Mouse (Mus musculus): ENCODE measurements at regions not wholly inside any gene's neighbourhood (a gene's known extent, or its start where the extent isn't known, plus 50 kb on each side); places are given as distances from the start of the nearest gene placed in this dataset.
"Not testable (repeated sequence)": the region's sequence is repeated elsewhere in the genome, so short reads cannot be mapped to it uniquely, and the experiment has no call there.

DNA sequence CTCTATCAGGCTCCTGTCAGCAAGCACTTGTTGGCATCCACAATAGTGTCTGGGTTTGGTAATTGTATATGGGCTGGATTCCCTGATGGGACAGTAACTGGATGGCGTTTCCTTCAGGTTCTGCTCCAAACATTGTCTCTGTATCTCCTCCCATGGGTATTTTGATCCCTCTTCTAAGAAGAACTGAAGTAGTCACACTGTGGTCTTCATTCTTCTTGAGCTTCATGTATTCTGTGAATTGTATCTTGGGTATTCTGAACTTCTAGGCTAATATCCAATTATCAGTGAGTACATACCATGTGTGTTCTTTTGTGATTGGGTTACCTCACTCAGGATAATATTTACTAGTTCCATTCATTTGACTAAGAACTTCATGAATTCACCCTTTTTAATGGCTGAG is 119.2 kb upstream of the Gm21119 start:
- not testable (repeated sequence) for DNase-seq (ENCODE audit: low read depth, low spot score)

GRCm38 (mm10) chr8:20513920-20514319 is 100.8 kb upstream of the Gm21119 start:
- peak; percentile 3 for DNase-seq (ENCODE audit: low read depth, low spot score)

- DNase-seq (ENCODE audit: low read depth, low spot score) = not testable (repeated sequence)
Measured at GRCm38 (mm10) chr8:20516324-20516830, 98.3 kb upstream of the Gm21119 start.

- not testable (repeated sequence) for DNase-seq (ENCODE audit: low read depth, low spot score)
Measured at GRCm38 (mm10) chr8:20517551-20517950, 97.2 kb upstream of the Gm21119 start.

DNA sequence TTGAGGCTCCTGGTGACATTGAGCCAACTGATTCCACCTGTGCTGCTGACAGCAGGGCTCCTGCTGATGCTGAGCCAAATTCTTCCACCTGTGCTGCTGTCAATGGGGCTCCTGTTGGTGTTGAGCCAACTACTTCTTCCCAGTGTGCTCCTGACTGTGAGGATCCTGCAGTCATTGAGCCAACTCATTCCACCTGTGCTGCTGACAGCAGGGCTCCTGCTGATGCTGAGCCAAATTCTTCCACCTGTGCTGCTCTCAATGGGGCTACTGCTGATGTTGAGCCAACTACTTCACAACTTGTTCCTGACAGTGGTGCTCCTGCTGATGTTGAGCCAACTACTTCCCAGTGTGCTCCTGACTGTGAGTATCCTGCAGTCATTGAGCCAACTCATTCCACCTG is 90.2 kb upstream of the Gm21119 start:
- peak; percentile 0 for DNase-seq (ENCODE audit: low read depth, low spot score)

GRCm38 (mm10) chr8:20529048-20529447 is 85.7 kb upstream of the Gm21119 start:
- DNase-seq (ENCODE audit: low read depth, low spot score) = not testable (repeated sequence)

GRCm38 (mm10) chr8:20539031-20539430 is 75.7 kb upstream of the Gm21119 start:
- DNase-seq (ENCODE audit: low read depth, low spot score) = not testable (repeated sequence)

DNA sequence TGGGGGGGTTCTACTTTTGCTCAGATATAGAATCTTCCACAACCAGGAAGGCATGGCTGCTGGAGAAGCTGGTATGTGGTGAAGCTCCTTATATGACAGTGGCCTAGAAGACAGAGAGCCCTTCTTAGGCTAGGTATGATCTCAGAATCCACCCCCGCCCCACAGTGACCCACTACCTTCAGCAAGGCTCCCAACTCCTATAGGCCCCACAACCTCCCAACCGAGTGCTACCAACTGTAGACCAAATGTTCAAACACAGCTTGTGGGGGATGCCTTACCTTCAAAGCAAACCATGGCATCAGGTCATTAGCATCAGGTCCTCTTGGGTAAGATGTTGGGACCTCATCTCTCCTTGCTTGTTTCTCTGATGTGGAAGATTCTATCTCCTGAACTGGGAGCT is 70.6 kb upstream of the Gm21119 start:
- DNase-seq (ENCODE audit: low read depth, low spot score) = not testable (repeated sequence)

GRCm38 (mm10) chr8:20545347-20545746 is 69.4 kb upstream of the Gm21119 start:
- not testable (repeated sequence) for DNase-seq (ENCODE audit: low read depth, low spot score)

DNA sequence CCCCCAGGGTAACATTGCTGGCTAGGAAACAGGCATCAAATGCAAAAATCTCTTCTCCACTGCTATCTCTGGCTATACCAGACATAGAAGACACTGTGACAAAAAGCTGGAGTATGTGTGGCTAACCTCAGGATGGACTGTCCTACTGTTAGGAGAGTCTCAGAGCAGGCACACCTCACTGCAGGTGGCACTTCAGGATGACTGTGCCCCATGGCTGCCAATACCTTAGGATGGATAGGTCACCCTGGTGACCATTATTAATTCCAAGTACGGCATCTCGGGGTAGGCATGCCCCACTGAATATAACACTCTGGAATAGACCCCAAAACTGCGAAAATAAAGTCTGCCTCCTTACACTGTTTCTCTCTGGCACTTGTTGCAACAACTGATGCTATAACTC is 68.3 kb upstream of the Gm21119 start:
- DNase-seq (ENCODE audit: low read depth, low spot score) = not testable (repeated sequence)

DNA sequence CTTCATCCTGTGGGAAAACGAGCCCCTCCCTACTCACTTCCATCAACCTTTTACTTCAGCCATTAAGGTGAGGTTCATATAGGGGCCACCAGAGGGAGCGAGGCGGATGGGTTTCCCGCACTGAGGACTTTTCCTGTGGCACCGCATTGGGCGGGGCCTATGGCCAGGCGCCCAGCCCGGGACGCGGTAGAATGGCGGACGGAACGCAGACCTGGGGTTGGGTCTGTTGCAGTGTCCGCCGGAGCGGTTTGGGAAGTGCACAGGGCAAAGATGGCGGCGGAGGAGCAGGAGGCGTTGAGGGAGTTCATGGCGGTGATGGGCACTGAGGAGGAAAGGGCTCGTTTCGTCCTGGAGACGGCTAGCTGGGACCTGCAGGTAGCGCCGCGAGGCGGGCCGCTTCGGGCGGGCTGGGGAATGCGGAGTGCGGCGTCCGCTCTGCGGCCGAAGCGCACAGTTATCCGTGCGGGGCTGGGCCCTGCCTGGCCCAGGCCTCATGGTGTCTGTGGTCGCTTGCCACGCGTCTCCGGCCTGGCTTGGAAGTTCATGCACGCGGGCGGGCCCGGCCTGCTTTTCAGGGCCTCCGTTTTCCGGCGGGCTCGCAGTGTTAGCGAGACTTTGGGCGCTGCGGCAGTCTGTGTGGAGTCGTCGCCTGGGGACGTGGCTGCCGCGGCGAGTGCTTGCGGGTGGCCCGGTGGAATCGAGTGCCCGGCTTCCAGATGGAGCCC is 64.5 kb upstream of the Gm21119 start:
- DNase-seq (ENCODE audit: low read depth, low spot score) = not testable (repeated sequence)

- not testable (repeated sequence) for DNase-seq (ENCODE audit: low read depth, low spot score)
Measured at GRCm38 (mm10) chr8:20556501-20557181, 58.1 kb upstream of the Gm21119 start.

DNA sequence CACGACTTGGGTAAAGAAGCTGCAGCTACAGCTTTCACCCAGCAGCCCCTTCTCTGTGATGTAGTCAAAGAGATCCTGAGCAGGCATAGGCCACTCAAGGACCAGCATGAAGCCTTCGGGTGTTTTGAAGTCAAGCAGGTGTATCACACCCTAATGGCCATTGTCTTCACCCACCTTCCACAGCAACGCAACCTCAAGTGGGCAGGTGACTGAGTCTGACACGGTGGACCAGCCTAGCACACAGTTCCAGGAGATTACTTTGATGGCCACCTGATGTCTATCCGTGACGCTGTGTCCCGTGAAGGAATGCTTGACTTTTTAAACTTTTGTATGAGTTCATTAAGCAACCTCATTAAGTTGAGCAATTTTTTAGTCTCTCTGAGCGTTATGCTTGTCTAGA is 57.5 kb upstream of the Gm21119 start:
- DNase-seq (ENCODE audit: low read depth, low spot score) = not testable (repeated sequence)

DNA sequence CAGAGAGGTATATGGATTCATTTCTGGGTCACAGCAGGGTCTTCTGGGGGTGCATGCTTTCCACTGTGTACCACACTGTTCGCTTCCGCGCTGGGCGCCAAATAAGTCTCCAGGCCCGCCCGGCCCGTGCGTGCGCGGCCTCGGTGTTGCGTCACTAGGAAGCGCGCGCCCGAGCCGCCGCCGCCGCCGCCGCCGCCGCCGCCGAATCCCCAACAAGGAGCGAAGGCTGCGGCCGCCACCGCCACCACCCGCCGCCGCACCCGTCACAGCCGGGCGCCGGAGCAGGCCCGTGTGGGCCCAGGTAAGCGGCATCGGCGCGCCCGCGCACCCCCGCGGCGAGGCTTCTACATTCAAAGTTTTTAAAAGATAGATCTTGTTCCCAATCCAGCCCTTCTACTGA is 57.1 kb upstream of the Gm21119 start:
- not testable (repeated sequence) for DNase-seq (ENCODE audit: low read depth, low spot score)
